Mouse (Mus musculus) myocyte (in vitro differentiated cells): ENCODE measurements at regions not wholly inside any gene's neighbourhood (a gene's known extent, or its start where the extent isn't known, plus 50 kb on each side); places are given as distances from the start of the nearest gene placed in this dataset.

Experiments used
- CEBPB ChIP-seq: IDR thresholded peaks from 2 replicates; pipeline ENCODE4 v1.6.1; 2011; ENCODE audit warnings: mild to moderate bottlenecking, moderate library complexity; ENCODE audit not compliant: poor library complexity, insufficient read depth, severe bottlenecking
- MAX ChIP-seq: IDR thresholded peaks from one replicate; pipeline ENCODE4 v1.6.1; 2011; ENCODE audit warnings: low read depth, mild to moderate bottlenecking, control low read depth
- MYOG ChIP-seq, 3 experiments: IDR thresholded peaks; one replicate each; pipeline ENCODE4 v1.6.1; 2011; ENCODE audit warnings: control low read depth in 2 of 3, low read depth in 2 of 3, mild to moderate bottlenecking in 2 of 3; ENCODE audit not compliant: insufficient read length in 2 of 3, control insufficient read depth in 1 of 3, insufficient read depth in 1 of 3
- POLR2A ChIP-seq: IDR thresholded peaks from one replicate; pipeline ENCODE4 v1.6.1; 2011; ENCODE audit warnings: low read depth, mild to moderate bottlenecking, control low read depth, moderate library complexity; ENCODE audit not compliant: insufficient read length
- POLR2AphosphoS2 ChIP-seq: IDR thresholded peaks from one replicate; pipeline ENCODE4 v1.6.1; 2011; ENCODE audit warnings: low read depth, control low read depth; ENCODE audit not compliant: insufficient read length
- REST ChIP-seq: IDR thresholded peaks from one replicate; pipeline ENCODE4 v1.6.1; 2011; ENCODE audit warnings: mild to moderate bottlenecking, control low read depth, moderate library complexity; ENCODE audit not compliant: insufficient read depth, insufficient read length
- SRF ChIP-seq: IDR thresholded peaks from one replicate; pipeline ENCODE4 v1.6.1; 2011; ENCODE audit warnings: low read depth; ENCODE audit not compliant: control insufficient read depth, insufficient read length
- TCF12 ChIP-seq: IDR thresholded peaks from one replicate; pipeline ENCODE4 v1.6.1; 2011; ENCODE audit warnings: mild to moderate bottlenecking, control low read depth; ENCODE audit not compliant: poor library complexity, insufficient read depth, severe bottlenecking
- TCF3 ChIP-seq: IDR thresholded peaks from one replicate; pipeline ENCODE4 v1.6.1; 2011; ENCODE audit warnings: low read depth, control low read depth; ENCODE audit not compliant: insufficient read length
- USF1 ChIP-seq: IDR thresholded peaks from one replicate; pipeline ENCODE4 v1.6.1; 2011; ENCODE audit warnings: low read depth, mild to moderate bottlenecking, control low read depth, moderate library complexity

DNA sequence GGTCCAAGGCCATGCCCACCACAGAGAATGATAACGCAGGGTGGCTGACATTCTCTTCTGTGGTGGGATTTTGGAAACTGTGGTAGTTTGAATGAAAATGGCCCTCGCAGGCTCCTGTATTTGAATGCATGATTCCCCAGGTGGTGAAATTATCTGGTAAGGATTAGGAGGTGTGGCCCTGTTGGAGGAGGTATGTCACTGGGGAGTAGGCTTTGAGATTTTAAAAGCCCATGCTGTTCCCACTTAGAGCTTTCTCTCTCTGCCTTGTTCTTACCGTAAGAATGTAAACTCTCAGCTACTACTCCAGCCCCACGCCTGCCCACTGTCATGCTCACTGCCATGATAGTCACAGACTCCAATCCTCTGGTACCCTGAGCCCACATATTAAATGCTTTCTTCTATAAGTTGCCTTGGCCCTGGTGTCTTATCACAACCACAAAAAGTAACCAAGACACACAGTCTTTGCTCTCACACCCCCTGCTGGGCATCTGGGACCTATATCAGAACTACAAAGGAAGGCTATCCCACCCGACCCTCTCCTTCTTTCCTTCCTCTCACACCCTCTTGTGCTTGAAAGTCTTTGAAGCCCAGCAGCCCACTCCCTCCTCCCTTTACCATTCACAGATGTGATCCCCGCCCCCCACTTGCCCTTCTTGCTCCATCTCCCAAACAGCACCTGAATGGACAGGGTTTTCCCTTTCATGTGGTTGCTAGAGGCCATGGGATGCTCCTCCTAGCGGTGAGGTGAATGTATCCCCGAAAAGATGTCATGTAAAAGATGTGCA lies 118.1 kb upstream of the Slc22a12 start:
- TF ChIP-seq POLR2A (no peak), CEBPB (no peak), TCF3 (no peak), MAX (no peak), POLR2AphosphoS2 (no peak), USF1 (no peak), TCF12 (no peak), MYOG (IDR thresholded peaks at IDR 0.05; ENCODE audit: control insufficient read depth in 1 of 3, insufficient read depth in 1 of 3, insufficient read length in 2 of 3, low read depth in 2 of 3) (no peak), REST (no peak), SRF (no peak)
